Mouse (Mus musculus) effector memory CD4-positive, alpha-beta T cell, adult 7 months (primary cell): ENCODE results near the gene Gm13693. TPM values are rescaled to one million over a fixed set of nuclear protein-coding genes. Genes with fewer than 3 reads are reported as not detected.

Experiments
- polyA plus RNA-seq: library from polyadenylated mRNA; unstranded; fragments of 100-300 nt; shearing (Covaris generic); gene quantifications from one replicate; pipeline ENCODE4 v1.2.1, GENCODE M21; 2017

Gm13693 gene
- not detected for polyA plus RNA-seq

GRCm38 (mm10) chr2:83961203-83961602 lies at the start of gene Gm13693:
Gene Gm13693 (plus strand): TSS chr2:83961503.

GRCm38 (mm10) chr2:83940931-83941361 lies 20.4 kb upstream of the Gm13693 start, which contains the start of gene Zswim2:
Gene Zswim2 (minus strand): TSS chr2:83941228.

GRCm38 (mm10) chr2:83955393-83955792 lies 5.9 kb upstream of the Gm13693 start, which contains the start of gene Gm13698:
Gene Gm13698 (plus strand): TSS chr2:83955693.

GRCm38 (mm10) chr2:83967013-83967412 lies 5.7 kb downstream of the Gm13693 start, which contains the start of gene Gm13695:
Gene Gm13695 (plus strand): TSS chr2:83967313.

GRCm38 (mm10) chr2:83972823-83973222 lies 11.5 kb downstream of the Gm13693 start, which contains the start of gene Gm13696:
Gene Gm13696 (plus strand): TSS chr2:83973123.

GRCm38 (mm10) chr2:83978633-83979032 lies 17.3 kb downstream of the Gm13693 start, which contains the start of gene Gm13694:
Gene Gm13694 (plus strand): TSS chr2:83978933.

GRCm38 (mm10) chr2:83984443-83984842 lies 23.1 kb downstream of the Gm13693 start, which contains the start of gene Gm13697:
Gene Gm13697 (plus strand): TSS chr2:83984743.

GRCm38 (mm10) chr2:83990253-83990652 lies 28.9 kb downstream of the Gm13693 start, which contains the start of gene Gm13691:
Gene Gm13691 (plus strand): TSS chr2:83990553.

Other genes with a start within 250 kb of the Gm13693 start
- 51.4 TPM for gene Itgav, start 237.1 kb upstream of the Gm13693 start, polyA plus RNA-seq
- 2.0 TPM for gene Fam171b, start 148.9 kb upstream of the Gm13693 start, polyA plus RNA-seq
- not detected for gene Zswim2, start 20.3 kb upstream of the Gm13693 start, polyA plus RNA-seq
- gene Gm13698, start 5.8 kb upstream of the Gm13693 start, polyA plus RNA-seq: not detected
- not detected for gene Gm13695, start 5.8 kb downstream of the Gm13693 start, polyA plus RNA-seq
- not detected for gene Gm13696, start 11.6 kb downstream of the Gm13693 start, polyA plus RNA-seq
- not detected for gene Gm13694, start 17.4 kb downstream of the Gm13693 start, polyA plus RNA-seq
- not detected for gene Gm13697, start 23.2 kb downstream of the Gm13693 start, polyA plus RNA-seq
- gene Gm13691, start 29.1 kb downstream of the Gm13693 start, polyA plus RNA-seq: not detected